Mouse (Mus musculus) hindbrain, embryonic 10.5 days (tissue): ENCODE data around the gene Disc1. TPM values are rescaled to one million over a fixed set of nuclear protein-coding genes. Genes with fewer than 3 reads are reported as not detected.

Source experiments
- DNase-seq: peaks from one replicate; pipeline ENCODE4 v3.0.0-alpha.2; 2017; ENCODE audit warnings: low spot score
- H3K27ac ChIP-seq: fragments of 300-500 bp; sonication (generic); 2 replicates; pipeline ENCODE4 v1.5.1; 2016; ENCODE audit warnings: mild to moderate bottlenecking, moderate library complexity
- H3K27me3 ChIP-seq: fragments of 300-500 bp; sonication (generic); 2 replicates; pipeline ENCODE4 v1.6.1; 2016; ENCODE audit warnings: mild to moderate bottlenecking; ENCODE audit not compliant: poor library complexity, insufficient read depth, severe bottlenecking
- H3K36me3 ChIP-seq: fragments of 300-500 bp; sonication (generic); 2 replicates; pipeline ENCODE4 v1.6.1; 2016; ENCODE audit warnings: mild to moderate bottlenecking, moderate library complexity
- H3K4me1 ChIP-seq: fragments of 300-500 bp; sonication (generic); replicated peaks from 2 replicates; pipeline ENCODE4 v1.6.1; 2016; ENCODE audit warnings: mild to moderate bottlenecking
- H3K4me3 ChIP-seq: fragments of 300-500 bp; sonication (generic); 2 replicates; pipeline ENCODE4 v1.5.1; 2016; ENCODE audit warnings: mild to moderate bottlenecking, moderate library complexity
- H3K9me3 ChIP-seq: fragments of 300-500 bp; sonication (generic); 2 replicates; pipeline ENCODE4 v1.6.1; 2016; ENCODE audit warnings: mild to moderate bottlenecking, moderate library complexity
- WGBS: fragments of 180-500 bp; shearing (Covaris S2); methylation state at CpG from one replicate; pipeline ENCODE4 v1.1.7; 2016; 5-methylcytosine and 5-hydroxymethylcytosine counted together
- polyA plus RNA-seq: library from polyadenylated mRNA; unstranded; fragments of >200 nt; fragmentation: Nextera tagmentation; extraction: Ambion mirVana; gene quantifications from 2 replicates; pipeline ENCODE4 v1.2.1, GENCODE M21; 2016

Disc1 gene
- polyA plus RNA-seq, 1 experiment from 2014 or later: 2.1 TPM

DNA sequence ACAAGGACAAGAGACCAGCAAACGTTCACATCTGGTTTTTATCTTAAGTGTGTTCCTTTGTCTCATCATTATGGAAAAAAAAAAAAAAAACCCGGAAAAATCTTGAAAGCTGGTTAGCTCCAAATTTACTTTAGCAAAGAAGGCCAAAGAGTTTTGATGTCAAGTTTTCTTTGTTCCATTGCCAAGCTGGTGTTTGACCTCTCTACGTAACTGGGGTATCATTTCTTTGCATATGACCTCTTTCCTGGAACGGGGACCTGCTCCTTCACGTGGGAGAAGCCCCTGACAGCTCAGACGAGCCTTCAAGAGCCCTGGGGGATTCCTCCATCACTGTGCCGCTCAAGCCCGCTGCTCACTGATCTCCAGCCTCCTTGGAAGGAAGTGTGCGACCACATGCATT, 10.1 kb upstream of the Disc1 start:
- H3K4me3 ChIP-seq: no peak overlapping the region
- WGBS: 44% methylated on average over 9 of the region's 9 CpGs
- peaks cover 20% of the 10 kb centered on the region for H3K4me1 ChIP-seq
- H3K27ac ChIP-seq: no peak overlapping the region
- H3K27me3 ChIP-seq: no peaks in the 10 kb centered on the region
- DNase-seq: no peak
- H3K36me3 ChIP-seq: peaks cover 21% of the 10 kb centered on the region
- H3K9me3 ChIP-seq: 0 out of 2 replicates have a peak, but pooled peaks cover 4% of the 10 kb centered on the region

DNA sequence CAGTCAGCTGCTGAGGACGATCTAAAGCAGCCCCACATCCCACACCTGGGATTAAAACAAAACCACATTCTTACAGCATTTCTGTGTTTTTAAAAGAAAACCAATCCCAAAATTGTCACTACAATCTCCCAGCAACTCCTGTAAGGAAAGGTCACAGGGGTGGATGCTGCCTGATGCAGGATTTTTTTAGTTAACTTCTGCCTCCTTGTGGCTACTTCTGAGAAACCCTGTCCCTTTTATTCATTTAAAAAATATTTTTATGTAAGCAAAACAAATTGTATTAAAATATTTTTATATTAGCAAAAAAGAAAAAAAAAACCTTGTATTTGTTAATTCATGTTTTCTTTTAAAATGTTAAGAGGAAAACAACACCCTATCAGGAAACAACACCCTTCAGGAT, 8.2 kb upstream of the Disc1 start:
- H3K9me3 ChIP-seq: no peaks in the 10 kb centered on the region
- H3K4me1 ChIP-seq: peaks cover 17% of the 10 kb centered on the region
- WGBS: 86% methylated on average over 1 of the region's 1 CpGs
- no peak overlapping the region for H3K27ac ChIP-seq
- peaks cover 3% of the 10 kb centered on the region; the same call in 1 of the 2 replicates for H3K36me3 ChIP-seq
- DNase-seq: no peak
- H3K27me3 ChIP-seq: no peaks in the 10 kb centered on the region
- H3K4me3 ChIP-seq: no peak overlapping the region

DNA sequence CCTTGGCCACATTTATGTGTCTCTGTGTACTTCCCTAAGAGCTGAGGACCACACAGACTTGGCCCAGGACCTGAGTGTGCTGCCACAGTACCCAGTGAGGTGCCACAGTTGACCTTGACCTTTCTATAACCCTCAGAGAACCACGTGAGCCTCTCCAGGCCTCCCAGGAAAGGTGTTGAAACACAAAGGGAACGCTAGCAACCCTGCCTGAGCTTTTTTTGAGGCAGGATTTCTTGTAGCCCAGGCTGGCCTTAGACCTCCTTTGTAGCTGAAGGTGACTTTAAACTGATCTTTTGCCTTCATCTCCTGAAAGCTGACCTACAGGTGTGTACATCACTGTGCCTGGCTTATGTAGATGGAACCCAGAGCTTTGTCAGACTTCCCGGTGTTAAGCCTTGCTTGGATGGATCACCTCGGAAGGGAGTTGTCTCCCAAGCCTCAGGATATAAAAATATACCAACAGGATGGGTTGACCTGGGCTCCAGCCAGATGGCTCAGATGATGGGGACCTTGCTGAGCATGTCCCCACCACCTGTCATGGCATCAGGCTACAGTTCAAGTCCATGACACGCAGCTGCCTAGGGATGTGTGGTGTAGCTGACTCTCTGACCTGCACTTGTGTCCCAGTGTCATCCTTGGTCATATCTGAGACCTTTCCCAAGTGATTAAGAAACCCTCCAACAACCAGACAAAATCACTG, 4.8 kb upstream of the Disc1 start:
- Histone ChIP-seq H3K27ac (no peak overlapping the region), H3K36me3 (no peaks in the 10 kb centered on the region), H3K4me3 (no peak overlapping the region), H3K27me3 (peaks cover 23% of the 10 kb centered on the region), H3K9me3 (peaks cover 6% of the 10 kb centered on the region), H3K4me1 (peaks cover 11% of the 10 kb centered on the region)
- no peak for DNase-seq
- 63% methylated on average over 5 of the region's 5 CpGs for whole genome bisulfite sequencing

DNA sequence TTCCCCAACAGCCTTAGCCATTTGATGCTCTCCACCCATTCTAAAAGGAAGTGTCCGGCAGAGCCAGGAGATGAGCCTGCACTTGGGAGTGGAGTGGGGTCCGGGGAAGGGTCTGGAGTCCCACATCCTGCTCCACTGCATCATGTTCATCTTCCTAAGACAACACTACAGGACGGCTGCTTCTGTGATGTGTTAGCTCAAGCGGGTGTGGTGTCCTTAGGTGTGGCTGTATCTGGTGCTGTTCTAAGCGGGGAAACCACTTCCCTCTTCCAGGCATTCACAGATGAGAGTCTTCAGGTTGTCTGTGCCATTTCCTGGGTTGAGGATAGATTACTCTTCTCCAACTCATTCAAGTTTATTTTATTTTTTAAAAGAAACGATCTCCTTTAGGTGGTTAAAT, 4.2 kb upstream of the Disc1 start:
- 84% methylated on average over 6 of the region's 6 CpGs for WGBS
- H3K9me3 ChIP-seq: peaks cover 6% of the 10 kb centered on the region
- H3K27ac ChIP-seq: no peak overlapping the region
- peaks cover 29% of the 10 kb centered on the region for H3K27me3 ChIP-seq
- no peak for DNase-seq
- H3K36me3 ChIP-seq: no peaks in the 10 kb centered on the region
- no peak overlapping the region for H3K4me3 ChIP-seq
- H3K4me1 ChIP-seq: peaks cover 17% of the 10 kb centered on the region

DNA sequence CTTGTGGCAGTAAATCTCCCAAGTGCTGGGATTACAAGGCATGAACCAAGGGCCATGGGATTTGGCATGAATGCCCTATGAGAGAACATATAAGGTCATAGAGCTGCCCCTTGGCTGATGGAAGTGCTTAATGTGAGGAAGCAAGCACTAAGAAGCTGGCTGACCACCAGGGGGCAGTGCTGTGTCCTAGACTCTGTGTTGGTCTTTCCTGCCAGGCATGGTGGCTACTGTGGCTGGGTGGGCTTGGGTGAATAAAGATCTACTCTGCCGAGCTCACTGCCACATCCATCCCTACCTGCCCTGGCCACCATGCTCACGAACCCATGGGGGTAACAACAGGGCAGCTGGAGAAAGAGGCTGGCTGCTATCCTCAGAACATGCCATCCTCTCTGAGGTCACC, 2.0 kb upstream of the Disc1 start:
- 53% methylated on average over 2 of the region's 2 CpGs for WGBS
- H3K9me3 ChIP-seq: peaks cover 6% of the 10 kb centered on the region
- H3K4me3 ChIP-seq: no peak overlapping the region
- H3K36me3 ChIP-seq: no peaks in the 10 kb centered on the region
- H3K27me3 ChIP-seq: peaks cover 40% of the 10 kb centered on the region
- no peak overlapping the region for H3K27ac ChIP-seq
- DNase-seq: peak; percentile 78
- peaks cover 17% of the 10 kb centered on the region for H3K4me1 ChIP-seq

DNA sequence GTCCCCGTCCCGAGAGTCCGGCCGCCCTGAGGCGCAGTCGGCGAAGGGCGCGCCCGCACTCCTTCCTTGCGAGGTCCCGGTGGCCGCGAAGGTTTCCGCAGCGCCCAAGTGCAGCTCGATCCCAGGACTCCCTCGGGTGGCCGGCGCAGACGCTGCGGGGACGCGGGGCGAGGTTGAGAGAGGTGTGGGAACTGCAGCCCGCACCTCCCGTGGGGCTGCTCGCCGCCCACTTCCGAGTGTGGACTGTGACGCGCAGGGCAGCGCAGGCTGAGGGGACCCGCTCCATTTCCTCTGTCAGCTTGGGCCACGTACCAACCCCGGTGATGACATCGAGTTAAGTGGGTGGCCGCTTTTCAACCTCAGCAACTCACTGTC, 428 bp downstream of the Disc1 start:
- H3K27me3 ChIP-seq: peaks cover 40% of the 10 kb centered on the region
- H3K4me3 ChIP-seq: peak overlapping the region; percentile 58
- DNase-seq: peak; percentile 44
- H3K36me3 ChIP-seq: no peaks in the 10 kb centered on the region
- H3K4me1 ChIP-seq: peaks cover 17% of the 10 kb centered on the region
- H3K9me3 ChIP-seq: peaks cover 6% of the 10 kb centered on the region
- under 1% methylated on average over 38 of the region's 38 CpGs for WGBS
- H3K27ac ChIP-seq: peak overlapping the region; percentile 69

DNA sequence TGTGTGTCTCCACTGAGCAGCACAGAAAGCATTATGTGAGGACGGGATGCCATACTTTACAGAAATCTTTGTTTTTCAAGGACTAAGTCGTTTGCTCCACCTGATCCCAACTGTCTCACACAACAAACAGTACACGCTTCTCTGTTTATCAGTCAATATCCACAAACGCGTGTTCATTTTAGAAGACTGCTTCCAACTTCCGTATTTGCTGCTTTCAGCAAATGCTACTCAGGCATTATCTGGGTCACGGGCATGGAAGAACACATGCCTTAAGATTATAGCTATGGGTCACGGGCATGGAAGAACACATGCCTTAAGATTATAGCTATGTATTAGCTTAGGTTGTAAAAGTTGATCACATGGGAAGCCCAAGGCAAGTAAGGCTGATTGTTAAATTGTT, 6.9 kb downstream of the Disc1 start:
- no peak overlapping the region for H3K4me3 ChIP-seq
- no peaks in the 10 kb centered on the region for H3K36me3 ChIP-seq
- DNase-seq: no peak
- WGBS: 84% methylated on average over 8 of the region's 8 CpGs
- H3K27ac ChIP-seq: no peak overlapping the region
- no peaks in the 10 kb centered on the region for H3K4me1 ChIP-seq
- H3K27me3 ChIP-seq: peaks cover under 1% of the 10 kb centered on the region
- no peaks in the 10 kb centered on the region for H3K9me3 ChIP-seq

DNA sequence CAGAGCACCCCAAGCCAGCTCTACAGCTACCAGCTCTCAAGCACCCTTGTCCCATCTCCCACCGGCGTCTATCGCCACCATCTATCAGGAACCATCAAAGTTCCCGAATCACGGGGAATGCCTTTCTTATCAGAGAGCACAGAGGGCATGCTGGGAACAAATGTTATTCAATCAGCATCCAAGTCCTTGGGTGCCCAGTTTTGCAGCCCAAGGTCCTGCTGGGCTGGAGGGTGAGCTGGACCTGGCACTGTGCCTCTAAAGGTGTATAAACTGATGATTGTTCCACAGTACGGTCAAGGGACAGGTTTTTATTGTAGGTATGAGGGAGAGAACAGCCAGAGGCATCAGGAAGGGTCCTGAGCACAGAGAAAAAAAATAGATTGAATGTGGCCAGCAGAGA, 11.6 kb downstream of the Disc1 start:
- Histone ChIP-seq H3K27me3 (no peaks in the 10 kb centered on the region), H3K27ac (no peak overlapping the region), H3K4me3 (no peak overlapping the region), H3K36me3 (no peaks in the 10 kb centered on the region), H3K4me1 (peaks cover 8% of the 10 kb centered on the region), H3K9me3 (no peaks in the 10 kb centered on the region)
- no peak for DNase-seq
- WGBS: 85% methylated on average over 6 of the region's 6 CpGs

DNA sequence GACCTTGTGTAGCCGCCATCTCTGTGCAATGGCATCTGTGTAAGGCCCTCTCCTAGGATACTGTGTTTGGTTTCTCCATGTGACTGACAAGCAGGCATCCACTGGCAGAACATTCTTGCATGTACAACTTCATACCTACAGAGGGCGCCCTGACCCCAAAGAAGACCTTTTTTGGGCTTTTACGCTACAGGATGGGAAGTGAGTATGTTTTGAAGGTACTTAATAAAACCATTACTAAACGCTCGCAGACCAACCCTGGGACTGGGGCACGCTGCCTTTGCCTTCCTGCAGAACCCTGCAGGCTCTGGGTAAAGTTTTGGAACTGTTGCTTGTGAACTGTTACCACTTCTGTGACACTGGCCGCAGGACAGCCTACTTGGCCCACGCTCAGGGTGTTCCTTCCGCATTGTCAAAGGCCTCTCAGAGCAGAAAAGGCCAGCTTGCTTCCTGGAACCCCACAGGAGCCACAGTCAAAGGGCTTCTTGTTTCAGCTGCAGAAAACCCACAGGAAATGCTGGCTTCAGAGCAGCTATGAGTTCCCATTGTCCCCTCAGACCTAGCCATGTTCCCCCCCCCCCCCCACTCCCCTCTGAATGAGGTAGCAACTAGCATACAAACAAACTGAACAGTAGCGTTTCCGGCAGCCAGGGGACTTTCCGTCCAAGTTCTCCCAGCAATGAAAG, 13.1 kb downstream of the Disc1 start:
- DNase-seq: peak; percentile 63
- 42% methylated on average over 12 of the region's 12 CpGs for WGBS
- Histone ChIP-seq H3K4me3 (no peak overlapping the region), H3K27me3 (no peaks in the 10 kb centered on the region), H3K36me3 (no peaks in the 10 kb centered on the region), H3K4me1 (peaks cover 8% of the 10 kb centered on the region), H3K9me3 (no peaks in the 10 kb centered on the region), H3K27ac (peak overlapping the region; percentile 45; the same call in 1 of the 2 replicates)

DNA sequence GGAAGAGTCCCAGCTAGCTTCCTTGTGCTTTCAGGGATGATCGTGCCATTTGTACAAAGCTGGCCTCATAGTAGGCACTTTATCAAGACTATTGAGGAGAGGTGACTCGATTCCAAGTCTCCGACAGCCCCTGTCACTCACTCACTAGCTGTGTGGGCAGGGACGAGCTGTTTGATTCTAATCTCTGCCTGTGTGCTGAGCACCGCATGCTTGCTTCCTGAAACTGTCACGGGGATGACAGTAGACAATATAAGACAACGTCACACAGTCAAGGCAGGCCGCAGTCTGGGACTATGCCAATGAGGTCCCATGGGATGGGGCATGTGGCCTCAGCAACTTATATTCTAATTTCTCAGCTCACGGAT, 13.6 kb downstream of the Disc1 start:
- no peaks in the 10 kb centered on the region for H3K36me3 ChIP-seq
- H3K27me3 ChIP-seq: no peaks in the 10 kb centered on the region
- no peak overlapping the region for H3K4me3 ChIP-seq
- WGBS: 81% methylated on average over 9 of the region's 9 CpGs
- H3K4me1 ChIP-seq: peaks cover 10% of the 10 kb centered on the region
- no peak for DNase-seq
- H3K27ac ChIP-seq: peak overlapping the region; percentile 45; the same call in 1 of the 2 replicates
- H3K9me3 ChIP-seq: no peaks in the 10 kb centered on the region

DNA sequence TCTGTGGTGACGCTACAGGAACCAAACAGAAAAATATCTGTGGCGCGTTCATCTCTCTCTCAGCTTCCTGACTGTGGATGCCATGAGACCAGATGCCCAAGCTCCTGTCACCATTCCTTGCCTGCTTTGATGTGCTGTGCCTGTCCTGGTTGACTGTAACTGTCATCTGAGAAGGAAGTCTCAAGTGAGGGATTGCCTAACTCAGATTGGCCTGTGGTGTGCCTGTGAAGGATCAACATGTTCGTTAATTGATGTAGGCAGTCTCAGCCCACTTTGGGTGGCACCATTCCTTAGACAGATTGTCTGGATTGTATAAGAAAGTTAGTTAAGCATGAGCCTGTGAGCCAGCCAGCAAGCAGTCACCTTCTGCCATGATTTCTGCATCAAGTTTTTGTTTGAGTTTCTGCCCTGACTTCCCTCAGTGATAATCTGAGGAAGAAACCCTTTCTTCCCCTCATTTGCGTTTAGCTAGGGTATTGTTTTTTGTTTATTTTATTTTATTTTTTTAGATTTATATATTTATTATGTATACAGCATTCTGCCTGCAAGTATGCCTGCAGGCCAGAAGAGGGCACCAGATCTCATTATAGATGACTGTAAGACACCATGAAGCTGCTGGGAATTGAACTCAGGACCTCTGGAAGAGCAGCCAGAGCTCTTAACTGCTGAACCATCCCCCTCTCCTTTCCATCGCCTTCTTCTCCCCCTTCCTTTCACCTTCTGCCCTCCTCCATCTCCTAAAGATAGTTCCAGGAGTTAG, 14.3 kb downstream of the Disc1 start:
- Histone ChIP-seq H3K36me3 (no peaks in the 10 kb centered on the region), H3K27me3 (no peaks in the 10 kb centered on the region), H3K27ac (peak overlapping the region; percentile 45; the same call in 1 of the 2 replicates), H3K4me1 (peaks cover 11% of the 10 kb centered on the region), H3K4me3 (no peak overlapping the region), H3K9me3 (no peaks in the 10 kb centered on the region)
- 79% methylated on average over 6 of the region's 6 CpGs for WGBS
- no peak for DNase-seq

DNA sequence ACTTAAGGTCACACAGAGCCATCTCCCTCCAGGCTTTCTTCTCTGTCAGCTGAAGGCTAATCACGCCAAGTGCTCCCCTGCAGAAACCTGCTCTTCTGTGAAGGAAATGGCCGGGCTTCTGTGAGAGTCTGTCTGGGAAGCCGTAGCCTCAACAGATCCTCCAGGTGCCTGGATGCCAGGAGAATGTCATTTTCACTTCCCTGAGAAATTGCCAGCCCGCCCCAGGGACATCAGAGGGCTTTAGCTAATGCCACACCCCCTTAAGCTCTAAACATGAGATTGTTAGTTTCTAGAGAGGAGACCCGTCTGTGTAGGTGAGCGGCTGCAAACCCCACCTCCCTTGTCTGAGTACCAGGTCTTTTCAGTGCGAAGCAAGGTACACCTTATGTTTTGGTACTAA, 15.3 kb downstream of the Disc1 start:
- no peak overlapping the region for H3K27ac ChIP-seq
- WGBS: 77% methylated on average over 7 of the region's 7 CpGs

DNA sequence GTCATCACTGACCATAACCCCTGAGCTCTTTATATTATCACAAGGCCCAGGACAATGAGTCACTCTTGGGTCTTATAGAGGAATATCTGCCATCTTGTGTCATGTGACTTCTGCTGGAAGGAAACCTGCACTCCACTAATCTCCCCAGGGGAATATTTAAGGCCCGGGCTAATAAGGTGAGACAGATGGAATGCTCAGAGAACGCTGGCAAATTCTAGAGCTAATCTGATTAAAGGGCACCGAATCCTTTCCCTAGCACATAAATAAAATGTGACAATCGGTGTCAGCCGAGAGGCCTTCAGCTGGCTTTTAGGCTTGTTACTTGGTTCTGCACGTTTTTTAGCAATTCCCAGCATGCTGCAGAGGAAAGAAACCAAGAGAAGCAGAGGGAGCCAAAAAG, 15.7 kb downstream of the Disc1 start:
- H3K27ac ChIP-seq: no peak overlapping the region
- no peak for DNase-seq
- H3K9me3 ChIP-seq: no peaks in the 10 kb centered on the region
- no peaks in the 10 kb centered on the region for H3K36me3 ChIP-seq
- no peaks in the 10 kb centered on the region for H3K27me3 ChIP-seq
- 73% methylated on average over 6 of the region's 6 CpGs for WGBS
- H3K4me3 ChIP-seq: no peak overlapping the region
- H3K4me1 ChIP-seq: peaks cover 11% of the 10 kb centered on the region

More for the DNA sequence above, 15.3 kb downstream of the Disc1 start:
- no peaks in the 10 kb centered on the region for H3K36me3 ChIP-seq
- no peaks in the 10 kb centered on the region for H3K27me3 ChIP-seq
- DNase-seq: no peak
- H3K4me1 ChIP-seq: peaks cover 11% of the 10 kb centered on the region
- no peak overlapping the region for H3K4me3 ChIP-seq
- H3K9me3 ChIP-seq: no peaks in the 10 kb centered on the region
